Comparison of ENCODE assay signal across 29 mouse cellular contexts in the genomic region with DNA sequence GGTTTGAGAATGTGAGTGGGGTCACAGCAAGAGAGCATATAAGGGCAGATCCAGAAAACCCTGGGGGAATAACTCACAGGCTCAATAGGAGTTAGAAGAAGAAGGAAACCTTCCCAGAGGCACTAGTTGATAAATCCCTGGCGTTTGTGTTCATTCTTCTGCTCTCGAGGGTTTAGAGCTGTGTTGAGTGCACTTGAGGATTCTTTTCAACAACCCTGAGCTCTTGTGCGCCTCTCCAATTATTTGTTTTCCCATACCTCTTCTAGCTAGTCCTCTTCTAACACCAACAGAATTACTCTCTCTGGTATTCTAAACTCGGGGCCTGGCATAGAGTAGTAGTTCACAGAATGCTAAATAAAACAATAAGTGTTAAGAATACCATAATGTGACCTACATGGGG.
DNase-seq lines count a peak whose midpoint lies in the region; ATAC-seq and TF ChIP-seq lines count a peak whose summit lies in the region.
"Had no signal": no experiment of that assay in that cellular context is flagged by ENCODE, and none has a peak within 500 bp of the region (broad histone marks: within the 10 kb centered on the region; RNA-seq: fewer than 3 reads in every experiment).

No protein-coding gene starts in this region.

- H3K4me3 ChIP-seq in lung, embryonic 14.5 days (ENCODE audit: low read depth, low read length) = no peak overlapping the region
- H3K4me3 ChIP-seq in lung, postnatal 0 days (ENCODE audit: low read depth, low read length) = no peak overlapping the region
- H3K4me3 ChIP-seq: embryonic facial prominence, embryonic 12.5 days; embryonic facial prominence, embryonic 15.5 days; gastrocnemius, adult 2 months; heart, embryonic 12.5 days; heart, embryonic 15.5 days; hindbrain, embryonic 10.5 days; hindbrain, embryonic 13.5 days had no signal

- H3K27me3 ChIP-seq in lung, embryonic 14.5 days (ENCODE audit: insufficient read depth, low read length) = no peaks in the 10 kb centered on the region; the same call in 1 of the 2 replicates
- no peaks in the 10 kb centered on the region for H3K27me3 ChIP-seq in lung, postnatal 0 days (replicated peaks; ENCODE audit: insufficient read depth, low read length)
- H3K27me3 ChIP-seq: CH12.LX; embryonic facial prominence, embryonic 12.5 days; embryonic facial prominence, embryonic 15.5 days; heart, embryonic 12.5 days; heart, embryonic 15.5 days; hindbrain, embryonic 13.5 days had no signal

- no peak overlapping the region for H3K27ac ChIP-seq in lung, embryonic 14.5 days (ENCODE audit: low read depth)
- H3K27ac ChIP-seq in lung, postnatal 0 days (ENCODE audit: low read length) = no peak overlapping the region
- H3K27ac ChIP-seq: embryonic facial prominence, embryonic 12.5 days; embryonic facial prominence, embryonic 15.5 days; gastrocnemius, adult 2 months; heart, embryonic 15.5 days; hindbrain, embryonic 10.5 days; hindbrain, embryonic 13.5 days had no signal

- ATAC-seq in lung, embryonic 14.5 days (ENCODE audit: insufficient read depth) = peak; percentile 73; the same call in 1 of the 2 replicates
- ATAC-seq in lung, postnatal 0 days = peak; percentile 97
- ATAC-seq: forebrain, embryonic 14.5 days; forebrain, postnatal 0 days; Patski had no signal

- H3K4me2 ChIP-seq in lung, embryonic 14.5 days = no peak overlapping the region
- no peak overlapping the region for H3K4me2 ChIP-seq in lung, postnatal 0 days (replicated peaks; ENCODE audit: low read depth, low read length)
- H3K4me2 ChIP-seq: embryonic facial prominence, embryonic 12.5 days; embryonic facial prominence, embryonic 15.5 days; heart, embryonic 12.5 days; heart, embryonic 15.5 days; hindbrain, embryonic 13.5 days had no signal

- no peaks in the 10 kb centered on the region for H3K4me1 ChIP-seq in lung, embryonic 14.5 days (ENCODE audit: insufficient read depth)
- no peaks in the 10 kb centered on the region for H3K4me1 ChIP-seq in lung, postnatal 0 days (ENCODE audit: insufficient read depth, low read depth, low read length)
- H3K4me1 ChIP-seq: embryonic facial prominence, embryonic 12.5 days; embryonic facial prominence, embryonic 15.5 days; heart, embryonic 12.5 days; heart, embryonic 15.5 days; hindbrain, embryonic 10.5 days; hindbrain, embryonic 13.5 days had no signal

- no peak overlapping the region for H3K9ac ChIP-seq in lung, embryonic 14.5 days
- no peak overlapping the region for H3K9ac ChIP-seq in lung, postnatal 0 days (replicated peaks; ENCODE audit: low read depth)
- H3K9ac ChIP-seq: embryonic facial prominence, embryonic 12.5 days; embryonic facial prominence, embryonic 15.5 days; forebrain, postnatal 0 days; heart, embryonic 12.5 days; heart, embryonic 15.5 days; hindbrain, embryonic 13.5 days had no signal

- peak; percentile 60 to 74 for DNase-seq in lung, adult 18-20 months
- DNase-seq in lung, embryonic 14.5 days = peak; percentile 61
- DNase-seq in lung, postnatal 0 days (ENCODE audit: low spot score) = peak; percentile 89
- DNase-seq in lung, postnatal 25 days (ENCODE audit: low spot score) = peak; percentile 76
- DNase-seq in urinary bladder, postnatal 25 days (ENCODE audit: low spot score) = no peak
- DNase-seq in heart, adult 11 months = no peak
- DNase-seq in urinary bladder, adult 18-20 months (ENCODE audit: low spot score in 2 of 2) = no peak
- DNase-seq: adrenal gland, postnatal 10 days; adrenal gland, postnatal 36 days; B cell, adult 2 months; cerebellum, adult 18-20 months; cerebellum, adult 9-10 months; cerebellum, postnatal 25 days; forebrain, postnatal 0 days; gastrocnemius, adult 2 months; gastrocnemius, postnatal 14 days; heart, adult 18-20 months; heart, postnatal 10 days; heart, postnatal 36 days had no signal

- H3K9me3 ChIP-seq in lung, embryonic 14.5 days (ENCODE audit: low read depth, low read length) = no peaks in the 10 kb centered on the region
- no peaks in the 10 kb centered on the region for H3K9me3 ChIP-seq in lung, postnatal 0 days (ENCODE audit: low read length)
- H3K9me3 ChIP-seq: embryonic facial prominence, embryonic 12.5 days; embryonic facial prominence, embryonic 15.5 days; G1E; heart, embryonic 12.5 days; heart, embryonic 15.5 days; hindbrain, embryonic 10.5 days; hindbrain, embryonic 13.5 days had no signal

- 45% methylated on average over 4 of the region's 4 CpGs for WGBS in lung, embryonic 14.5 days
- WGBS in lung, postnatal 0 days = 42% methylated on average over 4 of the region's 4 CpGs

- peak; percentile 94 for TF ChIP-seq EP300 in lung, postnatal 0 days (IDR thresholded peaks at IDR 0.05)

- no peak for TF ChIP-seq CTCF in lung, embryonic 14.5 days (IDR thresholded peaks at IDR 0.05; ENCODE audit: low read depth)
- TF ChIP-seq CTCF in lung, postnatal 0 days (IDR thresholded peaks at IDR 0.05) = no peak

- H3K36me3 ChIP-seq in lung, embryonic 14.5 days (ENCODE audit: insufficient read depth) = no peaks in the 10 kb centered on the region
- H3K36me3 ChIP-seq in lung, postnatal 0 days (ENCODE audit: insufficient read depth, low read length) = no peaks in the 10 kb centered on the region
- H3K36me3 ChIP-seq: embryonic facial prominence, embryonic 12.5 days; embryonic facial prominence, embryonic 15.5 days; G1E; heart, embryonic 12.5 days; heart, embryonic 15.5 days; hindbrain, embryonic 10.5 days; hindbrain, embryonic 13.5 days had no signal

Comparison
In these comparisons a context has a peak if more than half of its experiments do, and no peak if none do; other contexts are left out.
1. DNase-seq: peak in lung, adult 18-20 months (2 of 2), lung, embryonic 14.5 days (single experiment), lung, postnatal 0 days (single experiment) and lung, postnatal 25 days (single experiment); none in urinary bladder, postnatal 25 days (single experiment), heart, adult 11 months (single experiment) and urinary bladder, adult 18-20 months (0 of 2).